Mouse (Mus musculus) MEL (cell line): ENCODE results near the gene Pabpn1. TPM values are rescaled to one million over a fixed set of nuclear protein-coding genes. Genes with fewer than 3 reads are reported as not detected.
A peak's percentile ranks its signal among the peaks of the same experiment; 100 is the strongest.

Source experiments
- DNase-seq: peaks from one replicate; pipeline ENCODE4 v3.0.0; 2011; ENCODE audit warnings: low read depth, low spot score
- H3K27ac ChIP-seq: 2 replicates; pipeline ENCODE4 v1.5.1; 2012; ENCODE audit warnings: low read depth, mild to moderate bottlenecking, control low read depth, low read length, moderate library complexity; ENCODE audit not compliant: control insufficient read depth
- H3K27me3 ChIP-seq, 2 experiments: fragments of 150-350 bp in 1 of 2; sonication (generic) in 1 of 2; 2 replicates each; pipeline ENCODE4 v1.6.1; 2012; ENCODE audit warnings: low read length in 2 of 2, mild to moderate bottlenecking in 2 of 2, improper control_type of control experiment in 1 of 2, moderate library complexity in 1 of 2; ENCODE audit not compliant: insufficient read depth in 2 of 2, control insufficient read depth in 1 of 2
- H3K36me3 ChIP-seq, 2 experiments: 2 replicates each; pipeline ENCODE4 v1.6.1; 2012 to 2014; ENCODE audit warnings: low read length in 2 of 2, improper control_type of control experiment in 1 of 2, inconsistent platforms in 1 of 2, mild to moderate bottlenecking in 1 of 2; ENCODE audit not compliant: insufficient read depth in 2 of 2, control insufficient read depth in 1 of 2
- H3K4me1 ChIP-seq, 2 experiments: fragments of 150-350 bp in 1 of 2; sonication (generic) in 1 of 2; 2 replicates each; pipeline ENCODE4 v1.6.1; 2012; ENCODE audit warnings: low read length in 2 of 2, improper control_type of control experiment in 1 of 2, mild to moderate bottlenecking in 1 of 2; ENCODE audit not compliant: insufficient read depth in 2 of 2, control insufficient read depth in 1 of 2
- H3K4me3 ChIP-seq, 2 experiments: fragments of 150-350 bp in 1 of 2; sonication (generic) in 1 of 2; 2 replicates each; pipeline ENCODE4 v1.5.1; 2012; ENCODE audit warnings: low read depth in 2 of 2, low read length in 2 of 2, mild to moderate bottlenecking in 2 of 2, moderate library complexity in 2 of 2, control low read depth in 1 of 2, improper control_type of control experiment in 1 of 2; ENCODE audit not compliant: control insufficient read depth in 1 of 2, insufficient read depth in 1 of 2
- H3K79me2 ChIP-seq: 2 replicates; pipeline ENCODE4 v1.6.1; 2012; ENCODE audit warnings: mild to moderate bottlenecking, low read length, moderate library complexity; ENCODE audit not compliant: control insufficient read depth, poor library complexity, insufficient read depth
- H3K9ac ChIP-seq: 2 replicates; pipeline ENCODE4 v1.6.1; 2012; ENCODE audit warnings: low read depth, mild to moderate bottlenecking, control low read depth, low read length, moderate library complexity; ENCODE audit not compliant: control insufficient read depth, poor library complexity, severe bottlenecking
- H3K9me3 ChIP-seq: fragments of 150-350 bp; sonication (generic); replicated peaks from 2 replicates; pipeline ENCODE4 v1.6.1; 2012; ENCODE audit warnings: mild to moderate bottlenecking, low read length, improper control_type of control experiment, moderate library complexity; ENCODE audit not compliant: insufficient read depth
- CHD2 ChIP-seq: IDR thresholded peaks from 2 replicates; pipeline ENCODE4 v1.6.1; 2011; ENCODE audit warnings: low read length, improper control_type of control experiment
- CTCF ChIP-seq, 3 experiments: IDR thresholded peaks in 2 of 3; conservative IDR thresholded peaks in 1 of 3; 2 replicates each; pipeline ENCODE4 v1.5.1; 2011 to 2012; ENCODE audit warnings: low read length in 3 of 3, low read depth in 2 of 3, mild to moderate bottlenecking in 2 of 3, improper control_type of control experiment in 1 of 3, inconsistent platforms in 1 of 3, mixed read lengths in 1 of 3, moderate library complexity in 1 of 3; ENCODE audit not compliant: control insufficient read depth in 1 of 3, insufficient read depth in 1 of 3, poor library complexity in 1 of 3, severe bottlenecking in 1 of 3
- EP300 ChIP-seq, 2 experiments: IDR thresholded peaks; 2 replicates each; pipeline ENCODE4 v1.6.1; 2011; ENCODE audit warnings: improper control_type of control experiment in 2 of 2, low read length in 2 of 2, low read depth in 1 of 2, mild to moderate bottlenecking in 1 of 2
- ETS1 ChIP-seq: IDR thresholded peaks from 2 replicates; pipeline ENCODE4 v1.6.1; 2012; ENCODE audit warnings: low read depth, mild to moderate bottlenecking, inconsistent platforms, low read length, improper control_type of control experiment, moderate library complexity
- GATA1 ChIP-seq: IDR thresholded peaks from 2 replicates; pipeline ENCODE4 v1.6.1; 2011; ENCODE audit warnings: low read depth, low read length, improper control_type of control experiment
- MYB ChIP-seq: IDR thresholded peaks from 2 replicates; pipeline ENCODE4 v1.6.1; 2011; ENCODE audit warnings: mild to moderate bottlenecking, low read depth, low read length, improper control_type of control experiment
- NELFE ChIP-seq: IDR thresholded peaks from 2 replicates; pipeline ENCODE4 v1.6.1; 2011; ENCODE audit warnings: low read depth, low read length, improper control_type of control experiment
- NRF1 ChIP-seq: IDR thresholded peaks from 2 replicates; pipeline ENCODE4 v1.6.1; 2014; ENCODE audit warnings: low read depth, mild to moderate bottlenecking, inconsistent platforms, low read length, improper control_type of control experiment, moderate library complexity; ENCODE audit not compliant: poor library complexity, insufficient read depth, severe bottlenecking
- POLR2A ChIP-seq, 2 experiments: IDR thresholded peaks; 2 replicates each; pipeline ENCODE4 v1.6.1; 2011 to 2012; ENCODE audit warnings: low read length in 2 of 2, mild to moderate bottlenecking in 2 of 2, control low read depth in 1 of 2, improper control_type of control experiment in 1 of 2, low read depth in 1 of 2, moderate library complexity in 1 of 2; ENCODE audit not compliant: control insufficient read depth in 1 of 2, insufficient read depth in 1 of 2, poor library complexity in 1 of 2
- RAD21 ChIP-seq: IDR thresholded peaks from 2 replicates; pipeline ENCODE4 v1.6.1; 2011; ENCODE audit warnings: mild to moderate bottlenecking, low read depth, low read length, improper control_type of control experiment
- RCOR1 ChIP-seq: IDR thresholded peaks from 2 replicates; pipeline ENCODE4 v1.6.1; 2012; ENCODE audit warnings: low read depth, mild to moderate bottlenecking, inconsistent platforms, low read length, improper control_type of control experiment
- SIN3A ChIP-seq: IDR thresholded peaks from 2 replicates; pipeline ENCODE4 v1.6.1; 2012; ENCODE audit warnings: low read length, improper control_type of control experiment, inconsistent platforms
- SMC3 ChIP-seq: IDR thresholded peaks from 2 replicates; pipeline ENCODE4 v1.6.1; 2011; ENCODE audit warnings: low read depth, low read length, improper control_type of control experiment
- TAL1 ChIP-seq: IDR thresholded peaks from 2 replicates; pipeline ENCODE4 v1.6.1; 2012; ENCODE audit warnings: mild to moderate bottlenecking, inconsistent platforms, low read length, moderate library complexity, mixed read lengths
- USF2 ChIP-seq, 2 experiments: IDR thresholded peaks; 2 replicates each; pipeline ENCODE4 v1.6.1; 2011 to 2012; ENCODE audit warnings: improper control_type of control experiment in 2 of 2, low read length in 2 of 2, borderline replicate concordance in 1 of 2, inconsistent platforms in 1 of 2, low read depth in 1 of 2, mild to moderate bottlenecking in 1 of 2; ENCODE audit not compliant: insufficient read depth in 1 of 2
- ZC3H11A ChIP-seq: IDR thresholded peaks from 2 replicates; pipeline ENCODE4 v1.6.1; 2012; ENCODE audit warnings: low read depth, mild to moderate bottlenecking, inconsistent platforms, low read length, improper control_type of control experiment
- ZNF384 ChIP-seq: IDR thresholded peaks from 2 replicates; pipeline ENCODE4 v1.6.1; 2012; ENCODE audit warnings: low read depth, mild to moderate bottlenecking, inconsistent platforms, low read length, improper control_type of control experiment
- polyA plus RNA-seq, 2 experiments: library from polyadenylated mRNA; stranded (reverse) in 1 of 2; unstranded in 1 of 2; fragments of >175 nt in 1 of 2; fragments of >200 nt in 1 of 2; gene quantifications; 2 replicates each; pipeline versions ENCODE4 v1.2.1 to v1.2.4; 2012; ENCODE audit warnings: low replicate concordance in 2 of 2, low read depth in 1 of 2; ENCODE audit not compliant: insufficient read length in 2 of 2, insufficient read depth in 1 of 2, missing spikeins in 1 of 2
- total RNA-seq: library from RNA; depleted of rRNA; stranded (reverse); fragments of 300-350 nt; gene quantifications from 2 replicates; pipeline ENCODE4 v1.2.3, GENCODE M21; 2012

Pabpn1 gene
- total and polyA plus RNA-seq, 3 experiments = 82.3 to 393 TPM; not detected in 1

DNA sequence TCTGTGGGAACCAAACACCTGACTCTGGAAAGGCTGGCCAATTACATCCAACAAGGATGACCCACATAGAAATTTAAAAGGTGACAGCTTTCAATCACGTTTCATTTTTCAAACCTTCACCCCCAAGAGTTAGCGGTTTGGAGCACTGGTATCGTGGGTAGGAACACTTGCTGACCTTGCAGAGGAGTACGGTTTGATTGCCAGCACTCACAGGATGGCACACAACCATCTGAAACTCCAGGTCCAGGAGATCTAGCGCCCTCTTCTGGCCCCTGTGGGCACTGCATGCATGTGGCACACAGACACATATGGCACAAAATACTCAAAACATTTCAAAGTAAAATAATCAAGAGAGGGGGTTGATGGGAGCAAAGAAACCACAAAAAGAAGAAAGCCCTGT, 25.4 kb upstream of the Pabpn1 start:
- no peak overlapping the region; a peak in 1 of 4 replicates for H3K4me3 ChIP-seq
- H3K4me1 ChIP-seq = peaks cover 19 to 27% of the 10 kb centered on the region in 2 experiments
- no peaks in the 10 kb centered on the region for H3K27me3 ChIP-seq
- no peaks in the 10 kb centered on the region; the same call in 1 of the 2 replicates for H3K79me2 ChIP-seq
- TF ChIP-seq RCOR1 = no peak
- peak; percentile 70 to 95 (median 84) for TF ChIP-seq CTCF (IDR thresholded peaks at IDR 0.05 in 2 of 3, conservative IDR thresholded peaks at IDR 0.05 in 1 of 3; ENCODE audit: control insufficient read depth in 1 of 3, insufficient read depth in 1 of 3, low read depth in 2 of 3, low read length in 3 of 3, poor library complexity in 1 of 3, severe bottlenecking in 1 of 3)
- peak overlapping the region; percentile 39; the same call in 1 of the 2 replicates for H3K27ac ChIP-seq
- peaks cover 0 to 21% of the 10 kb centered on the region in 2 experiments; a peak in 2 of 4 replicates for H3K36me3 ChIP-seq
- H3K9ac ChIP-seq = no peak overlapping the region
- no peaks in the 10 kb centered on the region for H3K9me3 ChIP-seq
- peak; percentile 66 for DNase-seq

DNA sequence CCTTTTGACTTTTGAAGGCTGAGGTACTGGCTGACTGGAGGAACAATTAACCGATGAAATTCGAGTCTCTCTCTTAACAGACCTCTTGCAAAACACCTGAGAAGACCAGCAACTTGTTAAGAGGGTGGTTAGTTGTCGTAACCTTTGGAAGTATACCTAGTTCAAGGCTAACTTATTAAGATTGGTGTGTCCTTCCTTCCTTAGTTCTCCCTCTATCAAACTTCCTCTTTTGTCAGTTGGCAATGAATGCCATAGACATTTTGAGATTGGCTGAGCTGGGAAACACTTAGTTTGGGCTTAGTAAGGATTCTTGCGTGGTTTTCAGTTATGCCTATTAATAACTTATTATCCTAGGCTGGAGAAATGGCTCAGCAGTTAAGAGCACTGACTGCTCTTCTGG, 24.3 kb upstream of the Pabpn1 start:
- TF ChIP-seq ZC3H11A (no peak), CHD2 (no peak), USF2 (IDR thresholded peaks at IDR 0.05; ENCODE audit: borderline replicate concordance in 1 of 2, insufficient read depth in 1 of 2, low read depth in 1 of 2, low read length in 2 of 2) (no peak), ZNF384 (no peak), ETS1 (no peak)

DNA sequence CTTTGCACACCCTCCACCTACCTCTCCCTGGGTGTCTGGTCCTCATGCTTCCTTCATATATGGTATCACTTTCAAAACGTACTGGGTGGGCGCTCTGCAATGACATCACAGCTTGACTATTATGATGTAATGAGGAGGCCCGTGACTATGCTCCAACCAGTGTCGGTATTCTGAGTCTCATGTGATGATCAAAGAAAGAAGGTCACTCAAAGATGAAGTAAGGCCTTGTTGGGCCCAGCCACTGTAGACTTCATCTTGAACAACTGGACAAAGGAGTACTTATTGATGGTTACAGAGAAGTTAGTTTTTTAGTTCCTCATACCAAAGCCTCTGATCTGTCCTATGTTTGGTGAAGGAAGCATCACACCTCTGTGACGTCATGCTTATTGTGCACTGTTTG, 21.4 kb upstream of the Pabpn1 start, which contains the start of gene Homez:
Gene Homez (minus strand): TSS at position 101 of the 400 bp plus-strand sequence.
- TF ChIP-seq MYB = no peak
- no peak for TF ChIP-seq EP300 (IDR thresholded peaks at IDR 0.05; ENCODE audit: low read depth in 1 of 2, low read length in 2 of 2)
- no peak for TF ChIP-seq ZC3H11A
- TF ChIP-seq NELFE = no peak
- no peak for TF ChIP-seq CHD2
- TF ChIP-seq ZNF384 = no peak
- no peak for TF ChIP-seq GATA1
- TF ChIP-seq CTCF (IDR thresholded peaks at IDR 0.05 in 2 of 3, conservative IDR thresholded peaks at IDR 0.05 in 1 of 3; ENCODE audit: control insufficient read depth in 1 of 3, insufficient read depth in 1 of 3, low read depth in 2 of 3, low read length in 3 of 3, poor library complexity in 1 of 3, severe bottlenecking in 1 of 3) = no peak
- no peak for TF ChIP-seq NRF1
- no peak for TF ChIP-seq TAL1
- no peak for TF ChIP-seq SMC3
- TF ChIP-seq RAD21 = no peak
- no peak for TF ChIP-seq POLR2A (IDR thresholded peaks at IDR 0.05; ENCODE audit: control insufficient read depth in 1 of 2, insufficient read depth in 1 of 2, low read depth in 1 of 2, low read length in 2 of 2, poor library complexity in 1 of 2)
- TF ChIP-seq SIN3A = no peak
- H3K9me3 ChIP-seq = no peaks in the 10 kb centered on the region
- no peak within 1 kb of the TSS for H3K4me3 ChIP-seq
- H3K79me2 ChIP-seq = no peaks in the 10 kb centered on the region
- no peaks in the 10 kb centered on the region for H3K27me3 ChIP-seq
- no peak within 1 kb of the TSS for H3K9ac ChIP-seq
- H3K4me1 ChIP-seq = peaks cover 9 to 24% of the 10 kb centered on the region in 2 experiments
- no peak within 1 kb of the TSS for H3K27ac ChIP-seq
- peaks cover 0 to 19% of the 10 kb centered on the region in 2 experiments; a peak in 2 of 4 replicates for H3K36me3 ChIP-seq
- no peak for DNase-seq

More for the DNA sequence above, 24.3 kb upstream of the Pabpn1 start:
- H3K36me3 ChIP-seq = peaks cover 0 to 21% of the 10 kb centered on the region in 2 experiments; a peak in 2 of 4 replicates
- H3K9ac ChIP-seq = no peak overlapping the region
- peak; percentile 54 for DNase-seq
- H3K4me3 ChIP-seq = no peak overlapping the region
- H3K79me2 ChIP-seq = no peaks in the 10 kb centered on the region; the same call in 1 of the 2 replicates
- no peaks in the 10 kb centered on the region for H3K27me3 ChIP-seq
- no peak overlapping the region for H3K27ac ChIP-seq
- peaks cover 19 to 27% of the 10 kb centered on the region in 2 experiments for H3K4me1 ChIP-seq
- no peaks in the 10 kb centered on the region for H3K9me3 ChIP-seq
